Mouse (Mus musculus) limb, embryonic 11.5 days (tissue): Measurements from ENCODE around the gene Tdp1. TPM values are rescaled to one million over a fixed set of nuclear protein-coding genes. Genes with fewer than 3 reads are reported as not detected.

Experiments used
- ATAC-seq: fragments of 200-750 bp; cut with Nextera tagmentation; 2 replicates; pipeline ENCODE4 v1.8.0; 2017; ENCODE audit warnings: low read depth; ENCODE audit not compliant: insufficient number of reproducible peaks, low FRiP score, low TSS enrichment
- DNase-seq: peaks from one replicate; pipeline ENCODE4 v3.0.0-alpha.2; 2015; ENCODE audit warnings: low spot score
- H3K27ac ChIP-seq: fragments of 300-500 bp; sonication (generic); replicated peaks from 2 replicates; pipeline ENCODE4 v1.5.1; 2014; ENCODE audit warnings: low read depth, mild to moderate bottlenecking, low read length
- H3K27me3 ChIP-seq: fragments of 300-500 bp; sonication (generic); 2 replicates; pipeline ENCODE4 v1.6.1; 2014; ENCODE audit warnings: mild to moderate bottlenecking, low read length, mixed read lengths; ENCODE audit not compliant: control insufficient read depth, insufficient read depth
- H3K36me3 ChIP-seq: fragments of 300-500 bp; sonication (generic); 2 replicates; pipeline ENCODE4 v1.6.1; 2014; ENCODE audit warnings: mild to moderate bottlenecking, low read length, moderate library complexity, mixed read lengths; ENCODE audit not compliant: control insufficient read depth, insufficient read depth
- H3K4me1 ChIP-seq: fragments of 300-500 bp; sonication (generic); 2 replicates; pipeline ENCODE4 v1.6.1; 2014; ENCODE audit warnings: low read length, mixed read lengths; ENCODE audit not compliant: control insufficient read depth, insufficient read depth
- H3K4me2 ChIP-seq: fragments of 300-500 bp; sonication (generic); 2 replicates; pipeline ENCODE4 v1.6.1; 2014; ENCODE audit warnings: low read depth, mild to moderate bottlenecking, moderate library complexity; ENCODE audit not compliant: severe bottlenecking
- H3K4me3 ChIP-seq: fragments of 300-500 bp; sonication (generic); 2 replicates; pipeline ENCODE4 v1.5.1; 2014; ENCODE audit warnings: low read depth, low read length
- H3K9ac ChIP-seq: fragments of 300-500 bp; sonication (generic); 2 replicates; pipeline ENCODE4 v1.6.1; 2014; ENCODE audit warnings: mild to moderate bottlenecking, low read length
- H3K9me3 ChIP-seq: fragments of 300-500 bp; sonication (generic); 2 replicates; pipeline ENCODE4 v1.6.1; 2016; ENCODE audit warnings: low read length; ENCODE audit not compliant: control insufficient read depth
- WGBS: fragments of 180-500 bp; shearing (Covaris S2); extraction: QIAGEN DNeasy Blood & Tissue Kit; methylation state at CpG from one replicate; pipeline ENCODE4 v1.1.7; 2014; 5-methylcytosine and 5-hydroxymethylcytosine counted together
- polyA plus RNA-seq: library from polyadenylated mRNA; unstranded; fragments of >200 nt; fragmentation: Nextera tagmentation; extraction: Ambion mirVana; gene quantifications from 2 replicates; pipeline ENCODE4 v1.2.1, GENCODE M21; 2014

Tdp1 gene
- polyA plus RNA-seq, 1 experiment from 2014 or later, result 77.9 TPM

GRCm38 (mm10) chr12:99956411-99956810, 72.1 kb downstream of the Tdp1 start:
- Histone ChIP-seq H3K9me3 (no peaks in the 10 kb centered on the region), H3K9ac (no peak overlapping the region), H3K4me2 (no peak overlapping the region), H3K27me3 (no peaks in the 10 kb centered on the region), H3K4me1 (no peaks in the 10 kb centered on the region), H3K4me3 (no peak overlapping the region), H3K27ac (no peak overlapping the region), H3K36me3 (no peaks in the 10 kb centered on the region)
- ATAC-seq (no peak), DNase-seq (no peak)
- WGBS, result 84% methylated on average over 7 of the region's 7 CpGs

- H3K9ac ChIP-seq, result no peak overlapping the region
- H3K4me1 ChIP-seq, result no peaks in the 10 kb centered on the region
- H3K27ac ChIP-seq, result no peak overlapping the region
- no peak overlapping the region for H3K4me3 ChIP-seq
- ATAC-seq (no peak), DNase-seq (no peak)
- no peaks in the 10 kb centered on the region for H3K36me3 ChIP-seq
- 0 out of 2 replicates have a peak, but pooled peaks cover 4% of the 10 kb centered on the region for H3K27me3 ChIP-seq
- H3K9me3 ChIP-seq, result no peaks in the 10 kb centered on the region
- WGBS, result 66% methylated on average over 9 of the region's 9 CpGs
- H3K4me2 ChIP-seq, result no peak overlapping the region
These were observed 74.0 kb downstream of the Tdp1 start for GRCm38 (mm10) chr12:99958068-99959060.

- H3K27ac ChIP-seq, result no peak overlapping the region
- ATAC-seq (no peak), DNase-seq (no peak)
- peaks cover 11% of the 10 kb centered on the region for H3K27me3 ChIP-seq
- H3K4me3 ChIP-seq, result no peak overlapping the region
- no peak overlapping the region for H3K4me2 ChIP-seq
- no peaks in the 10 kb centered on the region for H3K9me3 ChIP-seq
- H3K36me3 ChIP-seq, result no peaks in the 10 kb centered on the region
- no peak overlapping the region for H3K9ac ChIP-seq
- no peaks in the 10 kb centered on the region; the same call in 1 of the 2 replicates for H3K4me1 ChIP-seq
These were observed 75.0 kb downstream of the Tdp1 start for GRCm38 (mm10) chr12:99959291-99959690.

- WGBS, result 39% methylated on average over 10 of the region's 10 CpGs
- DNase-seq, result no peak
These were observed 75.6 kb downstream of the Tdp1 start for GRCm38 (mm10) chr12:99959930-99960329.

GRCm38 (mm10) chr12:99960675-99961074, 76.4 kb downstream of the Tdp1 start:
- Histone ChIP-seq H3K27me3 (peaks cover 20% of the 10 kb centered on the region), H3K36me3 (no peaks in the 10 kb centered on the region), H3K27ac (no peak overlapping the region), H3K4me2 (no peak overlapping the region), H3K4me3 (no peak overlapping the region), H3K4me1 (no peaks in the 10 kb centered on the region; the same call in none of the 2 replicates), H3K9me3 (no peaks in the 10 kb centered on the region), H3K9ac (no peak overlapping the region)
- ATAC-seq (no peak), DNase-seq (no peak)
- WGBS, result 95% methylated on average over 7 of the region's 7 CpGs

More at GRCm38 (mm10) chr12:99959930-99960329, 75.6 kb downstream of the Tdp1 start:
- Histone ChIP-seq H3K9ac (no peak overlapping the region), H3K4me2 (no peak overlapping the region), H3K27ac (no peak overlapping the region), H3K36me3 (no peaks in the 10 kb centered on the region), H3K4me3 (no peak overlapping the region), H3K4me1 (no peaks in the 10 kb centered on the region; the same call in 1 of the 2 replicates), H3K9me3 (no peaks in the 10 kb centered on the region), H3K27me3 (peaks cover 18% of the 10 kb centered on the region)
- ATAC-seq, result no peak

- Histone ChIP-seq H3K36me3 (no peaks in the 10 kb centered on the region), H3K27ac (no peak within 1 kb of the TSS), H3K4me2 (peak within 1 kb of the TSS; percentile 62), H3K9me3 (no peaks in the 10 kb centered on the region), H3K9ac (no peak within 1 kb of the TSS), H3K4me1 (peaks cover 10% of the 10 kb centered on the region), H3K4me3 (peak within 1 kb of the TSS; percentile 30), H3K27me3 (peaks cover 54% of the 10 kb centered on the region)
- 1% methylated on average over 39 of the region's 39 CpGs for WGBS
- DNase-seq (peak; percentile 81), ATAC-seq (peak; percentile 37)
These were observed 80.2 kb downstream of the Tdp1 start, which contains the start of gene Kcnk13 for GRCm38 (mm10) chr12:99964301-99965202. TSS of gene Kcnk13 (plus strand) at chr12:99964499.

- Histone ChIP-seq H3K27me3 (peaks cover 54% of the 10 kb centered on the region), H3K36me3 (no peaks in the 10 kb centered on the region), H3K4me3 (peak overlapping the region; percentile 30), H3K4me2 (peak overlapping the region; percentile 62), H3K9ac (0 out of 2 replicates have a peak overlapping the region, but pooled peaks have one; percentile 34), H3K4me1 (peaks cover 10% of the 10 kb centered on the region), H3K9me3 (no peaks in the 10 kb centered on the region), H3K27ac (no peak overlapping the region)
- under 1% methylated on average over 76 of the region's 77 CpGs for WGBS
- DNase-seq, result peak; percentile 63
- peak; percentile 24; the same call in 1 of the 2 replicates for ATAC-seq
These were observed 81.1 kb downstream of the Tdp1 start for GRCm38 (mm10) chr12:99965203-99966115.
